16 mouse cellular contexts compared by ENCODE assay signal in genomic region chr7:4452644-4453043, GRCm38 (mm10). TPM values are rescaled to one million over a fixed set of nuclear protein-coding genes. Genes with fewer than 3 reads are reported as not detected.
A peak's percentile ranks its signal among the peaks of the same experiment; 100 is the strongest.
DNase-seq lines count a peak whose midpoint lies in the region; ATAC-seq and TF ChIP-seq lines count a peak whose summit lies in the region.
"Had no signal": no experiment of that assay in that cellular context is flagged by ENCODE, and none has a peak within 500 bp of the region (broad histone marks: within the 10 kb centered on the region; RNA-seq: fewer than 3 reads in every experiment).

No protein-coding gene starts in this region.

- H3K4me2 ChIP-seq in liver, postnatal 0 days (ENCODE audit: low read depth, low read length), result no peak overlapping the region
- no peak overlapping the region for H3K4me2 ChIP-seq in intestine, embryonic 14.5 days (ENCODE audit: low read length)
- no peak overlapping the region for H3K4me2 ChIP-seq in lung, embryonic 16.5 days (ENCODE audit: low read depth, low read length)
- no peak overlapping the region for H3K4me2 ChIP-seq in stomach, postnatal 0 days (replicated peaks; ENCODE audit: low read depth)
- H3K4me2 ChIP-seq: heart, embryonic 12.5 days; hindbrain, embryonic 12.5 days had no signal

- H3K4me3 ChIP-seq in liver, adult 2 months (ENCODE audit: insufficient read depth, low read depth, low read length), result no peak overlapping the region
- H3K4me3 ChIP-seq in liver, postnatal 0 days (ENCODE audit: low read depth, low read length), result no peak overlapping the region
- H3K4me3 ChIP-seq in intestine, embryonic 14.5 days (ENCODE audit: low read depth, low read length), result no peak overlapping the region
- H3K4me3 ChIP-seq in lung, embryonic 16.5 days (ENCODE audit: low read length), result no peak overlapping the region
- no peak overlapping the region for H3K4me3 ChIP-seq in stomach, postnatal 0 days (ENCODE audit: low read depth, low read length)
- H3K4me3 ChIP-seq: heart, embryonic 12.5 days; hindbrain, embryonic 12.5 days; limb, embryonic 10.5 days; megakaryocyte, embryonic 14.5 days; myocyte had no signal

- no peak for ATAC-seq in liver, postnatal 0 days
- peak; percentile 83 for ATAC-seq in intestine, embryonic 14.5 days (replicated peaks; ENCODE audit: low FRiP score, low TSS enrichment, low read depth)
- ATAC-seq in lung, embryonic 16.5 days (ENCODE audit: low read depth), result peak; percentile 91
- ATAC-seq in stomach, postnatal 0 days (ENCODE audit: low FRiP score, low TSS enrichment), result peak; percentile 97
- ATAC-seq: CD4-positive, CD25-positive, alpha-beta regulatory T cell, adult 4 months had no signal

- H3K27me3 ChIP-seq in liver, adult 2 months (ENCODE audit: control insufficient read depth, insufficient read depth, low read length), result no peaks in the 10 kb centered on the region
- no peaks in the 10 kb centered on the region for H3K27me3 ChIP-seq in liver, postnatal 0 days (ENCODE audit: insufficient read depth, low read length)
- H3K27me3 ChIP-seq in intestine, embryonic 14.5 days (replicated peaks; ENCODE audit: control insufficient read depth, insufficient read depth, low read length), result no peaks in the 10 kb centered on the region
- H3K27me3 ChIP-seq in lung, embryonic 16.5 days (ENCODE audit: control insufficient read depth, insufficient read depth, low read depth, low read length), result no peaks in the 10 kb centered on the region
- no peaks in the 10 kb centered on the region for H3K27me3 ChIP-seq in stomach, postnatal 0 days (ENCODE audit: control insufficient read depth, insufficient read depth, low read length)
- H3K27me3 ChIP-seq: heart, embryonic 12.5 days; hindbrain, embryonic 12.5 days had no signal

- TF ChIP-seq CTCF in liver, adult 2 months (IDR thresholded peaks at IDR 0.05; ENCODE audit: low read depth, low read length), result no peak
- TF ChIP-seq CTCF in liver, postnatal 0 days (IDR thresholded peaks at IDR 0.05; ENCODE audit: low read depth), result no peak
- TF ChIP-seq CTCF in stomach, postnatal 0 days (IDR thresholded peaks at IDR 0.05; ENCODE audit: low read depth), result no peak

- TF ChIP-seq EP300 in liver, postnatal 0 days (IDR thresholded peaks at IDR 0.05; ENCODE audit: low read depth), result no peak
- no peak for TF ChIP-seq EP300 in stomach, postnatal 0 days (optimal IDR thresholded peaks at IDR 0.05)

- no peak overlapping the region for H3K27ac ChIP-seq in liver, adult 2 months (replicated peaks; ENCODE audit: insufficient read depth, low read depth, low read length)
- no peak overlapping the region for H3K27ac ChIP-seq in liver, postnatal 0 days (ENCODE audit: low read depth)
- H3K27ac ChIP-seq in intestine, embryonic 14.5 days (ENCODE audit: low read depth), result peak overlapping the region; percentile 33; the same call in 1 of the 2 replicates
- H3K27ac ChIP-seq in lung, embryonic 16.5 days (ENCODE audit: low read length), result peak overlapping the region; percentile 83
- H3K27ac ChIP-seq in stomach, postnatal 0 days (replicated peaks), result peak overlapping the region; percentile 81
- H3K27ac ChIP-seq: hindbrain, embryonic 12.5 days; limb, embryonic 10.5 days had no signal

- no peak overlapping the region for H3K9ac ChIP-seq in liver, adult 2 months (ENCODE audit: low read depth, low read length)
- H3K9ac ChIP-seq in liver, postnatal 0 days (replicated peaks), result no peak overlapping the region
- H3K9ac ChIP-seq in intestine, embryonic 14.5 days (ENCODE audit: low read length), result no peak overlapping the region
- H3K9ac ChIP-seq in lung, embryonic 16.5 days (ENCODE audit: low read length), result no peak overlapping the region
- H3K9ac ChIP-seq in stomach, postnatal 0 days (ENCODE audit: low read length), result no peak overlapping the region
- H3K9ac ChIP-seq: heart, embryonic 12.5 days; hindbrain, embryonic 12.5 days had no signal

- no peaks in the 10 kb centered on the region for H3K9me3 ChIP-seq in liver, postnatal 0 days (ENCODE audit: low read length)
- no peaks in the 10 kb centered on the region for H3K9me3 ChIP-seq in intestine, embryonic 14.5 days (ENCODE audit: control insufficient read depth, low read length)
- H3K9me3 ChIP-seq in lung, embryonic 16.5 days (ENCODE audit: control insufficient read depth, low read length), result no peaks in the 10 kb centered on the region
- H3K9me3 ChIP-seq in stomach, postnatal 0 days (ENCODE audit: control insufficient read depth, low read length), result no peaks in the 10 kb centered on the region
- H3K9me3 ChIP-seq: heart, embryonic 12.5 days; hindbrain, embryonic 12.5 days; limb, embryonic 10.5 days; megakaryocyte, embryonic 14.5 days had no signal

- peak; percentile 8 for DNase-seq in liver, adult 2 months (ENCODE audit: extremely low read depth, low read depth, low spot score)
- DNase-seq in liver, postnatal 0 days, result no peak
- DNase-seq in intestine, embryonic 14.5 days (ENCODE audit: low spot score), result peak; percentile 57
- DNase-seq in stomach, postnatal 0 days (ENCODE audit: low spot score), result peak; percentile 90
- no peak for DNase-seq in thymus, postnatal 36 days
- no peak for DNase-seq in embryo, embryonic 10.5 days (ENCODE audit: low spot score)
- DNase-seq: cerebellum, adult 11 months; embryo, embryonic 11 days; right cerebral cortex, postnatal 4 days had no signal

- H3K4me1 ChIP-seq in liver, adult 2 months (ENCODE audit: control insufficient read depth, insufficient read depth, low read length), result no peaks in the 10 kb centered on the region
- H3K4me1 ChIP-seq in liver, postnatal 0 days (ENCODE audit: insufficient read depth), result no peaks in the 10 kb centered on the region
- peaks cover 9% of the 10 kb centered on the region; the same call in 1 of the 2 replicates for H3K4me1 ChIP-seq in intestine, embryonic 14.5 days (replicated peaks; ENCODE audit: control insufficient read depth, insufficient read depth, low read length)
- peaks cover 9% of the 10 kb centered on the region for H3K4me1 ChIP-seq in lung, embryonic 16.5 days (replicated peaks; ENCODE audit: control insufficient read depth, insufficient read depth, low read length)
- peaks cover 2% of the 10 kb centered on the region; the same call in 1 of the 2 replicates for H3K4me1 ChIP-seq in stomach, postnatal 0 days (replicated peaks; ENCODE audit: control insufficient read depth, insufficient read depth)
- H3K4me1 ChIP-seq: heart, embryonic 12.5 days; hindbrain, embryonic 12.5 days; limb, embryonic 10.5 days had no signal

- H3K36me3 ChIP-seq in liver, adult 2 months (ENCODE audit: control insufficient read depth, insufficient read depth, low read length), result no peaks in the 10 kb centered on the region
- no peaks in the 10 kb centered on the region for H3K36me3 ChIP-seq in liver, postnatal 0 days (replicated peaks; ENCODE audit: insufficient read depth, low read length)
- H3K36me3 ChIP-seq in intestine, embryonic 14.5 days (ENCODE audit: control insufficient read depth, insufficient read depth, low read length), result no peaks in the 10 kb centered on the region
- H3K36me3 ChIP-seq in lung, embryonic 16.5 days (ENCODE audit: control insufficient read depth, insufficient read depth, low read length), result no peaks in the 10 kb centered on the region
- no peaks in the 10 kb centered on the region for H3K36me3 ChIP-seq in stomach, postnatal 0 days (ENCODE audit: control insufficient read depth, insufficient read depth, low read length)
- H3K36me3 ChIP-seq: heart, embryonic 12.5 days; hindbrain, embryonic 12.5 days had no signal

- WGBS in liver, adult 2 months, result 26% methylated on average over 4 of the region's 4 CpGs
- WGBS in liver, postnatal 0 days (ENCODE audit: insufficient replicate concordance), result 27% methylated on average over 4 of the region's 4 CpGs
- 23% methylated on average over 4 of the region's 4 CpGs for WGBS in intestine, embryonic 14.5 days
- 20% methylated on average over 4 of the region's 4 CpGs for WGBS in lung, embryonic 16.5 days
- 23% methylated on average over 4 of the region's 4 CpGs for WGBS in stomach, postnatal 0 days

- H3K79me2 ChIP-seq in liver, adult 2 months (ENCODE audit: control insufficient read depth, insufficient read depth, low read length), result no peaks in the 10 kb centered on the region

- TF ChIP-seq POLR2A in liver, adult 2 months (IDR thresholded peaks at IDR 0.05; ENCODE audit: extremely low read depth, insufficient read depth, low read length), result no peak

RNA-seq across cellular contexts. Expression of gene Rdh13, which starts 7.2 kb away (rescaled TPM):
- total RNA-seq in liver, adult 2 months (2014; rRNA removed), result 5.5 and 6.5 TPM in 2 replicates
- 6.5 and 6.8 TPM in 2 replicates for polyA plus RNA-seq in liver, adult 2 months (2012; rRNA removed)
- 7.0 and 7.8 TPM in 2 replicates for polyA plus RNA-seq in liver, postnatal 0 days (2015; fragmentation: Nextera tagmentation; extraction: Ambion mirVana)
- polyA plus RNA-seq in intestine, embryonic 14.5 days (2014; fragmentation: Nextera tagmentation; extraction: Ambion mirVana), result 34.5 and 38.3 TPM in 2 replicates
- polyA plus RNA-seq in lung, embryonic 16.5 days (2015; fragmentation: Nextera tagmentation; extraction: Ambion mirVana), result 19.5 and 22.4 TPM in 2 replicates
- polyA plus RNA-seq in stomach, postnatal 0 days (2015; fragmentation: Nextera tagmentation; extraction: Ambion mirVana), result 29.0 and 30.0 TPM in 2 replicates

RNA-seq across cellular contexts. Expression of gene Eps8l1, which starts 7.8 kb away (rescaled TPM):
- 2.9 and 6.5 TPM in 2 replicates for total RNA-seq in liver, adult 2 months (2014; rRNA removed)
- 0.05 and 1.4 TPM in 2 replicates for polyA plus RNA-seq in liver, adult 2 months (2012; rRNA removed)
- 0.37 and 0.97 TPM in 2 replicates for polyA plus RNA-seq in liver, postnatal 0 days (2015; fragmentation: Nextera tagmentation; extraction: Ambion mirVana)
- 1.7 and 5.2 TPM in 2 replicates for polyA plus RNA-seq in intestine, embryonic 14.5 days (2014; fragmentation: Nextera tagmentation; extraction: Ambion mirVana)
- 21.3 and 23.6 TPM in 2 replicates for polyA plus RNA-seq in lung, embryonic 16.5 days (2015; fragmentation: Nextera tagmentation; extraction: Ambion mirVana)
- 25.2 and 33.3 TPM in 2 replicates for polyA plus RNA-seq in stomach, postnatal 0 days (2015; fragmentation: Nextera tagmentation; extraction: Ambion mirVana)

RNA-seq across cellular contexts. Expression of gene Ppp1r12c, which starts 48.8 kb away (rescaled TPM):
- 21.2 and 21.8 TPM in 2 replicates for total RNA-seq in liver, adult 2 months (2014; rRNA removed)
- 13.4 and 22.2 TPM in 2 replicates for polyA plus RNA-seq in liver, adult 2 months (2012; rRNA removed)
- 14.9 and 15.6 TPM in 2 replicates for polyA plus RNA-seq in liver, postnatal 0 days (2015; fragmentation: Nextera tagmentation; extraction: Ambion mirVana)
- 53.4 and 58.7 TPM in 2 replicates for polyA plus RNA-seq in intestine, embryonic 14.5 days (2014; fragmentation: Nextera tagmentation; extraction: Ambion mirVana)
- polyA plus RNA-seq in lung, embryonic 16.5 days (2015; fragmentation: Nextera tagmentation; extraction: Ambion mirVana), result 20.1 and 21.0 TPM in 2 replicates
- 39.5 and 44.4 TPM in 2 replicates for polyA plus RNA-seq in stomach, postnatal 0 days (2015; fragmentation: Nextera tagmentation; extraction: Ambion mirVana)

RNA-seq across cellular contexts. Expression of gene Gp6, which starts 55.1 kb away (rescaled TPM):
- total RNA-seq in liver, adult 2 months (2014; rRNA removed), result 0.07 TPM in 1 of 2 replicates, not detected in the other
- not detected in 2 replicates for polyA plus RNA-seq in liver, adult 2 months (2012; rRNA removed)
- polyA plus RNA-seq in liver, postnatal 0 days (2015; fragmentation: Nextera tagmentation; extraction: Ambion mirVana), result 2.7 and 3.4 TPM in 2 replicates
- polyA plus RNA-seq in intestine, embryonic 14.5 days (2014; fragmentation: Nextera tagmentation; extraction: Ambion mirVana), result 0.30 and 0.31 TPM in 2 replicates
- polyA plus RNA-seq in lung, embryonic 16.5 days (2015; fragmentation: Nextera tagmentation; extraction: Ambion mirVana), result 0.68 and 0.96 TPM in 2 replicates
- polyA plus RNA-seq in stomach, postnatal 0 days (2015; fragmentation: Nextera tagmentation; extraction: Ambion mirVana), result 0.01 TPM in 1 of 2 replicates, not detected in the other
- polyA plus RNA-seq: myocyte had no signal

Comparison
In these comparisons a context has a peak if more than half of its experiments do, and no peak if none do; other contexts are left out.
1. DNase-seq: peak in liver, adult 2 months (single experiment), intestine, embryonic 14.5 days (single experiment) and stomach, postnatal 0 days (single experiment); none in liver, postnatal 0 days (single experiment), thymus, postnatal 36 days (0 of 2) and embryo, embryonic 10.5 days (single experiment).
2. H3K27ac ChIP-seq: peak in intestine, embryonic 14.5 days (single experiment), lung, embryonic 16.5 days (single experiment) and stomach, postnatal 0 days (single experiment); none in liver, adult 2 months (single experiment) and liver, postnatal 0 days (single experiment).